Mouse (Mus musculus) hindbrain, embryonic 14.5 days (tissue): ENCODE data around the gene Slc12a8. TPM values are rescaled to one million over a fixed set of nuclear protein-coding genes. Genes with fewer than 3 reads are reported as not detected.

Source experiments
- ATAC-seq: fragments of 200-750 bp; cut with Nextera tagmentation; 2 replicates; pipeline ENCODE4 v1.8.0; 2017; ENCODE audit warnings: moderate number of reproducible peaks, mild to moderate bottlenecking, moderate TSS enrichment, moderate library complexity; ENCODE audit not compliant: low FRiP score
- DNase-seq: peaks from one replicate; pipeline ENCODE4 v3.0.0-alpha.2; 2015; ENCODE audit warnings: low spot score
- H3K27ac ChIP-seq: fragments of 300-500 bp; sonication (generic); 2 replicates; pipeline ENCODE4 v1.5.1; 2014; ENCODE audit warnings: mild to moderate bottlenecking, moderate library complexity
- H3K27me3 ChIP-seq: fragments of 300-500 bp; sonication (generic); 2 replicates; pipeline ENCODE4 v1.6.1; 2014; ENCODE audit warnings: mild to moderate bottlenecking, low read length, mixed read lengths; ENCODE audit not compliant: control insufficient read depth, insufficient read depth
- H3K36me3 ChIP-seq: fragments of 300-500 bp; sonication (generic); replicated peaks from 2 replicates; pipeline ENCODE4 v1.6.1; 2014; ENCODE audit not compliant: control insufficient read depth, insufficient read depth
- H3K4me1 ChIP-seq: fragments of 300-500 bp; sonication (generic); replicated peaks from 2 replicates; pipeline ENCODE4 v1.6.1; 2014; ENCODE audit warnings: antibody characterized with exemption, low read length, mixed read lengths; ENCODE audit not compliant: control insufficient read depth, insufficient read depth
- H3K4me2 ChIP-seq: fragments of 300-500 bp; sonication (generic); replicated peaks from 2 replicates; pipeline ENCODE4 v1.6.1; 2014; ENCODE audit warnings: mild to moderate bottlenecking, moderate library complexity
- H3K4me3 ChIP-seq: fragments of 300-500 bp; sonication (generic); replicated peaks from 2 replicates; pipeline ENCODE4 v1.5.1; 2014; ENCODE audit warnings: mild to moderate bottlenecking, low read length
- H3K9ac ChIP-seq: fragments of 300-500 bp; sonication (generic); 2 replicates; pipeline ENCODE4 v1.6.1; 2014
- H3K9me3 ChIP-seq: fragments of 300-500 bp; sonication (generic); 2 replicates; pipeline ENCODE4 v1.6.1; 2016; ENCODE audit warnings: low read length; ENCODE audit not compliant: control insufficient read depth
- WGBS: fragments of 180-500 bp; shearing (Covaris S2); extraction: QIAGEN DNeasy Blood & Tissue Kit; methylation state at CpG from one replicate; pipeline ENCODE4 v1.1.7; 2014; 5-methylcytosine and 5-hydroxymethylcytosine counted together
- polyA plus RNA-seq: library from polyadenylated mRNA; unstranded; fragments of >200 nt; fragmentation: Nextera tagmentation; extraction: Ambion mirVana; gene quantifications from 2 replicates; pipeline ENCODE4 v1.2.1, GENCODE M21; 2014

Slc12a8 gene
- polyA plus RNA-seq, 1 experiment from 2014 or later, result 0.75 TPM

DNA sequence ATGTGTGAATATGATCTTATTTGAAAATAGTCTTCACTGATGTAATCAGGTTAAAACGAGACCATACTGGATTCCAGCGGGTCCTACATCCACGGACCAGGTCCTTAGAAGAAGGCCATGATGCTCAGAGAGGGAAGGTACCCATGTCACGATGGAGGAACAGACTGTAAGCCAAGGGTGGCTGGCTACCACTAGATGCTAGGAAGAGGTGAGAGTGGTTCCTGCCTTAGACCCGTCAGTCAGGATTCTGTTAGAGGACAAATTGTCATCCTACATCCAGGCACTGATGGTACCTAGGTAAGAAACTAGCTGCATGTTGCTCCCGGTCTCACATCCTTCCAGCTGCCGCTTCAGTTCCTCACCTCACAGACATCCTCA lies 160.2 kb downstream of the Slc12a8 start:
- 94% methylated on average over 7 of the region's 7 CpGs for WGBS
- Histone ChIP-seq H3K4me1 (peaks cover 6% of the 10 kb centered on the region; the same call in 1 of the 2 replicates), H3K4me3 (no peak overlapping the region), H3K27me3 (no peaks in the 10 kb centered on the region), H3K4me2 (no peak overlapping the region), H3K36me3 (no peaks in the 10 kb centered on the region), H3K27ac (no peak overlapping the region), H3K9ac (no peak overlapping the region), H3K9me3 (no peaks in the 10 kb centered on the region)
- DNase-seq, result no peak
- ATAC-seq, result no peak

DNA sequence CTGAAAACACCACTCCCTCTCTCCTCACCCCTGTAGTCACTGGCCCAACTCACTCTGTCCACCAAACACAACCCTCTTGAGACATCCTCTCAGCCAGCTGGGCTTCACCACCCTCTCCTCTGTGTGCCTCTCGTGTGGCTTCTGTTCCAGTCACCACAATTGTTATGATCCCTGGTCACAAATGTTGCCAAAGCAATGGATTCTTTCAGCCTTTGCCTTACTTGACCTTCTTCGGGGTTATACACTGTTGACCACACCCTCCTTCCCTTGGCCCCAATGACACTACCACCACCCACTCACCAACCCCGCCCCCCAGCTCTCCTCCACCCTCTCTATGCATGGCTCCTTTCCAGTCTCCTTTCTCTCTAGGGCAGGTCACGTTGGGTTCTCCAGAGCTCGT lies 160.8 kb downstream of the Slc12a8 start:
- Histone ChIP-seq H3K9me3 (no peaks in the 10 kb centered on the region), H3K9ac (no peak overlapping the region), H3K4me1 (peaks cover 6% of the 10 kb centered on the region; the same call in 1 of the 2 replicates), H3K4me3 (no peak overlapping the region), H3K27me3 (no peaks in the 10 kb centered on the region), H3K4me2 (no peak overlapping the region), H3K36me3 (no peaks in the 10 kb centered on the region), H3K27ac (no peak overlapping the region)
- no peak for ATAC-seq
- no peak for DNase-seq
- 91% methylated on average over 5 of the region's 5 CpGs for WGBS

DNA sequence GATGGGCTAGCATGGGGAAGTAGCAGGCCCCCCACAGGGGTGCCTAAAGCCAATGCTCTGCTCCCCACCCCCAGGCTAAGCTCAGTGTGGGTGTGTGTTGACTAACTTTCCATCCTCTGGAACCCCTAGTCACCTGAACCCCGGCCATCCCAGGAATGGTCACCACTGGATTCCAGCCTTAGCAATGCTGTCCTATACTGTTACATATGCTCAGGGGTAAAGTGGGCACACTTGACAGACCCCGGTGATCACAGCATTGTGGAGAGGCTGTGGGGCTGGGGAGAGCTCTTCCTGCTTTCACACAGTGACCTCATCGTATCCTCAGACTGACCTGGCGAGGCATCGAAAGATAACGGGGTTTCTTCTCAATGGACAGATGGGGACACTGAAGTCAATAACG lies 163.1 kb downstream of the Slc12a8 start:
- Histone ChIP-seq H3K27me3 (no peaks in the 10 kb centered on the region), H3K36me3 (no peaks in the 10 kb centered on the region), H3K4me2 (no peak overlapping the region), H3K9ac (no peak overlapping the region), H3K4me3 (no peak overlapping the region), H3K9me3 (no peaks in the 10 kb centered on the region), H3K4me1 (no peaks in the 10 kb centered on the region), H3K27ac (no peak overlapping the region)
- DNase-seq (no peak), ATAC-seq (no peak)
- 84% methylated on average over 7 of the region's 7 CpGs for WGBS

DNA sequence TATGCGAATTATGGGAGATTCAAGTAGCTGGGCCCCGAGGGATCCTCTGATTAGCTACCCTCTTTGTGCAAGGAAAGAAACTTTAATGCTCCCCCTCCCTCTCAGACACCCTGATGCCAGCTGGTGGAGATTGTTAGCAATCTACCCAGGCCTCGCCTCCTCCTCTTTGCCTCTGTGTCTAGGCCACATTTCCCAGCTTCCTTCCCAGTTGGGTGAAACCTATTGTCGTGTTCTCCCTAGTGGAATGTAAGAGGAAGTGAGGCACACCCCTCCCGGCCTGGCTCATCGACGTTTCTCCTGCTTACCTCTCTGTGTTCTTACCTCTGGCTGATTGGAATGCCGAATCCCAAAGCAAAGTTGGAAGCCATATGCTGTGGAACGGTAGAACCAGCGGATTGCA lies 163.7 kb downstream of the Slc12a8 start:
- Histone ChIP-seq H3K4me2 (no peak overlapping the region), H3K9ac (no peak overlapping the region), H3K27ac (no peak overlapping the region), H3K9me3 (no peaks in the 10 kb centered on the region), H3K4me1 (no peaks in the 10 kb centered on the region), H3K27me3 (no peaks in the 10 kb centered on the region), H3K36me3 (no peaks in the 10 kb centered on the region), H3K4me3 (no peak overlapping the region)
- DNase-seq, result no peak
- WGBS, result 57% methylated on average over 10 of the region's 10 CpGs
- no peak for ATAC-seq

DNA sequence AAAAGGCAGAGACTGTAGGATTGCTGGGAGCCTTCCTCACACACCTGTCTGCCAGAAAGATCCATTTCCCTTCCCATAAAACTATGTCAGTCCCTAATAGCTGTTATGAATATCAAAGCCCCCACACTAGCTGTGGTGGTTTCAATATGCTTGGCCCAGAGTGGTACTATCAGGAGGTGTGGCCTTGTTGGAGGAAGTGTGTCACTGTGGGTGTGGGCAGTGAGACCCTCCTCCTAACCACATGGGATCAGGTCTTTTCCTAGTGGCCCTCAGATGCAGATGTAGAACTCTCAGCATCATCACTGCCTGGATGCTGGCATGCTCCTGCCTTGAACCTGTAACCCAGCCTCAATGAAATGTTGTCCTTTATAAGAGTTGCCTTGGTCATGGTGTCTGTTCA lies 164.5 kb downstream of the Slc12a8 start:
- Histone ChIP-seq H3K27ac (no peak overlapping the region), H3K9ac (no peak overlapping the region), H3K36me3 (no peaks in the 10 kb centered on the region), H3K27me3 (no peaks in the 10 kb centered on the region), H3K4me1 (no peaks in the 10 kb centered on the region), H3K4me3 (no peak overlapping the region), H3K4me2 (no peak overlapping the region), H3K9me3 (no peaks in the 10 kb centered on the region)
- ATAC-seq (no peak), DNase-seq (no peak)

DNA sequence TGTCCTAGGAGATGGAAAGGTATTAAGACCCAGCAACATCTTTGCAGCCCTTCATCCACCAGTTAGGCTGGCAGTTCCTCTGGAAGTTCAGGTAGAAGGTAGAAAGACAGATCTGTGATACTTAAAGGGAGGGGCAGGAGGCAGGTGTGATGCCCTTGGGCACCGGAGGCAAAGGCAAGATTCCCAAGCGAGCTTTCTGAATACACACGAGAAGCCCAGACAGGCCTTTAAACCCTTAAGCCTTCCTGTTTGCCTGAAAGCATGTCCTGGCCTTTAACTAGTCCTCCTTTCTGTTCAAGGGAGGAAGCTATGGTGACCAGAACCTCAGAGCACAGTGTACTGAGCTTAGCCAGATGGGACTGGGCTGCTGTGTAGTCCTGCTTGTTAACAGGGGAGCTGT lies 165.5 kb downstream of the Slc12a8 start:
- H3K27me3 ChIP-seq, result no peaks in the 10 kb centered on the region
- 80% methylated on average over 3 of the region's 3 CpGs for WGBS

DNA sequence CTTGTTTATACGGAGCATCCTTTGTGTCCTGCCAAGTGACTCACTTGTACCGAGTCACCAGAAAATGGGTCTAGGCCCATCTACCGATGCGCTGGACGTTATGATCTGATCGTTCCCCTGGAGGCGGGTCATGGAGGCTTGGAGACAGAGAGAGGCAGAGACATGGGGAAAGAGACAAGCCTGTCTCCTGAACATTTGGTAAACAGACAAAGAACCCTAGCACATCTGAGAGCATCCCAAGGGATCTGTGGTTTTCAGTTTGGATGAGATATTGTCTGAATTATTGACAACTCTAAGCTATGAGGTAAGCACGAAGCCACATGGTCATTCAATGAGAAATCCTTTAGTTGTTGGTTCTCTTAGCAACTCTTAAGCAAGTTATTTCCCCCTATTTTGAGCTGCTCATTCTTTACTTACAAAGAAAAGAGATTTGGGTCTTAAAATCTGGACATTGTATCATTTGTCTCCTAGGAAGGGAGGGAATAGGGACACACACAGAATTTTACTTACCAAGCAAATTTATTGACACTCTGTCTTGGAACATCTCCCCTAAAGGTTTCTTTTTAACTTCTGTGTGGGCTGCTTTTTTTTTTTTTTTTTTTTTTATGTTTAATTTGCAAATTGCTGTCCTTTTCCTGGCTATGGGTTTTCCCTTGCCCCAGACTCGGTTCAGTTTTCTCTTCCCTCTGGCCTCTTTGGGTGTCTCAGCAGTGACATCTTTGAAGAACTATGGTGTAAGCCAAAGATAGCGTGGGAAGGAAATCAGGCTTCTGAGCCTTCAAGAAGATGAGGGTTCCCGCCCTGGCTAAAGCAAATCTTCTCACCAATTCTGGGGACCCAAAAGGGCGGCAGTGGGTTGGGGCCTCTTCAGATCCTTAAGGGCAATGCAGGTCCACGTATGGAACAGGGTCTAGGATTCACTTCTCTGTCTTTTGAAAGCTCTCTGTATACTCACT lies 166.4 kb downstream of the Slc12a8 start:
- H3K9me3 ChIP-seq, result no peaks in the 10 kb centered on the region
- H3K36me3 ChIP-seq, result no peaks in the 10 kb centered on the region
- peak overlapping the region; percentile 75 for H3K4me3 ChIP-seq
- H3K27me3 ChIP-seq, result no peaks in the 10 kb centered on the region
- DNase-seq, result no peak
- H3K4me2 ChIP-seq, result peak overlapping the region; percentile 96
- no peak for ATAC-seq
- H3K27ac ChIP-seq, result no peak overlapping the region
- 65% methylated on average over 13 of the region's 13 CpGs for WGBS
- 0 out of 2 replicates have a peak, but pooled peaks cover 5% of the 10 kb centered on the region for H3K4me1 ChIP-seq
- peak overlapping the region; percentile 86; the same call in 1 of the 2 replicates for H3K9ac ChIP-seq

More for the DNA sequence above, 165.5 kb downstream of the Slc12a8 start:
- Histone ChIP-seq H3K9me3 (no peaks in the 10 kb centered on the region), H3K4me3 (no peak overlapping the region), H3K9ac (no peak overlapping the region), H3K27ac (no peak overlapping the region), H3K36me3 (no peaks in the 10 kb centered on the region), H3K4me2 (no peak overlapping the region), H3K4me1 (0 out of 2 replicates have a peak, but pooled peaks cover 1% of the 10 kb centered on the region)
- ATAC-seq, result no peak
- no peak for DNase-seq

DNA sequence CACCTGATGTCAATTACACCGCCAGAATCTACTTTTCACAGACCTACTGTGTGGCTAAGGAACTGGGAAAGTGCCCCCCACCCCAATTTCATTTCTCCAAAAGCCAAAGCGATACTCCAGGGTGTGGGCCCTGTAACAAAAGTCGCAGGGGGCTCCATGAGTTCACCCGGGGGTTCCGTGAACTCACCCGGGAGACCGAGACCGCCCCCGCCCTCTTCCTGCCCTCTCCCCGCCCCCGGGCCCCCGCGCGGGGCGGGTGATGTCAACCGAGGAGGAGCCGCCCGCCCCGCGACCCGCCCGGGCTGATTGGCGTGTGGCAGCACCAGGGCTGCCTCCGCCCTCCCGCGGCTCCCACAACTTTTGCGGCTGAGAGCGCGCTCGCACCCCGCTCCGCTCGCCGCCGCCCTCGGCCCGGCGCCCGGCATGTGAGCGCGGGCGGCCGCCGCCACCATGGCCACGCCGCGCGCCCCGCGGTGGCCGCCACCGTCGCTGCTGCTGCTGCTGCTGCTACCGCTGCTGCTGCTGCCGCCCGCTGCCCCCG lies 167.1 kb downstream of the Slc12a8 start, which contains the start of gene Heg1:
TSS of gene Heg1 (plus strand) at position 209 of the 541 bp plus-strand sequence.
- under 1% methylated on average over 53 of the region's 57 CpGs for WGBS
- no peaks in the 10 kb centered on the region for H3K36me3 ChIP-seq
- no peaks in the 10 kb centered on the region for H3K27me3 ChIP-seq
- DNase-seq, result peak; percentile 66
- H3K9ac ChIP-seq, result peak within 1 kb of the TSS; percentile 86
- 0 out of 2 replicates have a peak, but pooled peaks cover 5% of the 10 kb centered on the region for H3K4me1 ChIP-seq
- H3K9me3 ChIP-seq, result no peaks in the 10 kb centered on the region
- peak within 1 kb of the TSS; percentile 75 for H3K4me3 ChIP-seq
- H3K4me2 ChIP-seq, result peak within 1 kb of the TSS; percentile 96
- peak within 1 kb of the TSS; percentile 63 for H3K27ac ChIP-seq
- peak; percentile 66 for ATAC-seq
